Mouse (Mus musculus): ENCODE data around the gene Ulk2. TPM values are rescaled to one million over a fixed set of nuclear protein-coding genes. Genes with fewer than 3 reads are reported as not detected.
A peak's percentile ranks its signal among the peaks of the same experiment; 100 is the strongest.

Ulk2 gene
- total and polyA plus RNA-seq, 3 experiments, result 2.8 to 23.0 (median 16.7) TPM

DNA sequence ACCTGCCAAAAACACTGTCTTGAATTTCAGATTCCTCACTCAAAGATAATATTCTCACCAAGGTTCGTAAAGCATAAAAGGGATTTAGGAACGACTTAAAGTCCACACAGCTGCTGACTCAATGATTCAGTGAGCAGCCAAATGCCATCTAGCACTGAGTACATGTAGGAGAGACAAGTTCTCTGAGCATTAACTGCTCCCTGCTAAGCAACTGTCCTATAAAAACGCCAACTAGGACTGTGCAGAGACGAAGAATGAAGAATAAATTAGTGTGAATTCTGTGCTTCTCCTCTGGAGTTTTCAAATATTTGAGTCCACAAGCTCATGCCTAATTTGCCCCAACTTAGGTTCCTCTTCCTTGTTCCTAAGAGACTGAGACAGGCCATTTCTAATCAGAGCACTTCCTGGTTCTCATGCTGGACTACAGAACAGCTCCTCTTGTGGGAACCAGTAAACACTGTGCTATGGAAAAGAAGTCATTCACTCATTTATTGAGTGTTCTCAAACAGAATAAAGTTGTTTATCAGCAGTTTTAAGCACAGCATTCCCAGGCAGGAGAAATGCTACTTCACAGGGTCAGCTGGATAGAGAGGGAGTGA, 80.2 kb downstream of the Ulk2 start:
- H3K4me3 ChIP-seq (ENCODE audit: low read depth, low read length), result no peak overlapping the region
- no peak for TF ChIP-seq GATA1 (IDR thresholded peaks at IDR 0.05; ENCODE audit: borderline replicate concordance, low read length)
- no peak for TF ChIP-seq POLR2AphosphoS5 (IDR thresholded peaks at IDR 0.05; ENCODE audit: insufficient replicate concordance, low read depth, low read length)
- TF ChIP-seq TAL1 (conservative IDR thresholded peaks at IDR 0.05; ENCODE audit: low read depth, low read length), result no peak
- TF ChIP-seq GATA2 (IDR thresholded peaks at IDR 0.05; ENCODE audit: borderline replicate concordance, low read depth, low read length), result no peak
- TF ChIP-seq CTCF (IDR thresholded peaks at IDR 0.05; ENCODE audit: low read depth, low read length), result no peak
- H3K27me3 ChIP-seq (ENCODE audit: insufficient read depth, low read length), result peaks cover 7% of the 10 kb centered on the region
- peaks cover 16% of the 10 kb centered on the region for H3K36me3 ChIP-seq (replicated peaks)
- ATAC-seq (ENCODE audit: extremely low read depth, insufficient number of reproducible peaks, low FRiP score, poor library complexity, severe bottlenecking) (no peak), DNase-seq (ENCODE audit: low spot score) (no peak)
- H3K9me3 ChIP-seq (replicated peaks), result no peaks in the 10 kb centered on the region
- H3K4me1 ChIP-seq (ENCODE audit: insufficient read depth, low read depth, low read length), result no peaks in the 10 kb centered on the region

GRCm38 (mm10) chr11:61761584-61762407, 93.1 kb downstream of the Ulk2 start, which contains the start of gene Prpsap2:
Prpsap2 (minus strand) TSS chr11:61762088.
- peaks cover 14% of the 10 kb centered on the region for H3K36me3 ChIP-seq (replicated peaks)
- H3K4me1 ChIP-seq (ENCODE audit: insufficient read depth, low read depth, low read length), result peaks cover 27% of the 10 kb centered on the region
- H3K27me3 ChIP-seq (ENCODE audit: insufficient read depth, low read length), result peaks cover 11% of the 10 kb centered on the region; the same call in 1 of the 2 replicates
- H3K9me3 ChIP-seq (replicated peaks), result no peaks in the 10 kb centered on the region
- ATAC-seq (ENCODE audit: extremely low read depth, insufficient number of reproducible peaks, low FRiP score, poor library complexity, severe bottlenecking), result peak; percentile 94
- peak; percentile 87 for DNase-seq (ENCODE audit: low spot score)
- peak within 1 kb of the TSS; percentile 73 for H3K4me3 ChIP-seq (ENCODE audit: low read depth, low read length)
- TF ChIP-seq POLR2AphosphoS5 (IDR thresholded peaks at IDR 0.05; ENCODE audit: insufficient replicate concordance, low read depth, low read length), result no peak
- no peak for TF ChIP-seq GATA2 (IDR thresholded peaks at IDR 0.05; ENCODE audit: borderline replicate concordance, low read depth, low read length)
- no peak for TF ChIP-seq TAL1 (conservative IDR thresholded peaks at IDR 0.05; ENCODE audit: low read depth, low read length)
- TF ChIP-seq CTCF (IDR thresholded peaks at IDR 0.05; ENCODE audit: low read depth, low read length), result no peak
- TF ChIP-seq GATA1 (IDR thresholded peaks at IDR 0.05; ENCODE audit: borderline replicate concordance, low read length), result no peak

- H3K4me3 ChIP-seq (ENCODE audit: low read depth, low read length), result no peak overlapping the region; the same call in 1 of the 2 replicates
- H3K4me1 ChIP-seq (ENCODE audit: insufficient read depth, low read depth, low read length), result peaks cover 27% of the 10 kb centered on the region
- DNase-seq (ENCODE audit: low spot score) (peak; percentile 18), ATAC-seq (ENCODE audit: extremely low read depth, insufficient number of reproducible peaks, low FRiP score, poor library complexity, severe bottlenecking) (no peak)
- peaks cover 21% of the 10 kb centered on the region for H3K36me3 ChIP-seq (replicated peaks)
- peaks cover 7% of the 10 kb centered on the region; the same call in 1 of the 2 replicates for H3K27me3 ChIP-seq (ENCODE audit: insufficient read depth, low read length)
- no peaks in the 10 kb centered on the region for H3K9me3 ChIP-seq (replicated peaks)
- TF ChIP-seq TAL1 (conservative IDR thresholded peaks at IDR 0.05; ENCODE audit: low read depth, low read length), result no peak
- no peak for TF ChIP-seq POLR2AphosphoS5 (IDR thresholded peaks at IDR 0.05; ENCODE audit: insufficient replicate concordance, low read depth, low read length)
- no peak for TF ChIP-seq GATA1 (IDR thresholded peaks at IDR 0.05; ENCODE audit: borderline replicate concordance, low read length)
- TF ChIP-seq CTCF (IDR thresholded peaks at IDR 0.05; ENCODE audit: low read depth, low read length), result no peak
- no peak for TF ChIP-seq GATA2 (IDR thresholded peaks at IDR 0.05; ENCODE audit: borderline replicate concordance, low read depth, low read length)
Measured at GRCm38 (mm10) chr11:61760518-61760917, 94.4 kb downstream of the Ulk2 start.

GRCm38 (mm10) chr11:61757151-61757550, 97.7 kb downstream of the Ulk2 start:
- TF ChIP-seq GATA2 (IDR thresholded peaks at IDR 0.05; ENCODE audit: borderline replicate concordance, low read depth, low read length), result no peak
- TF ChIP-seq CTCF (IDR thresholded peaks at IDR 0.05; ENCODE audit: low read depth, low read length), result no peak
- no peak for TF ChIP-seq GATA1 (IDR thresholded peaks at IDR 0.05; ENCODE audit: borderline replicate concordance, low read length)
- Histone ChIP-seq H3K27me3 (ENCODE audit: insufficient read depth, low read length) (no peaks in the 10 kb centered on the region), H3K9me3 (replicated peaks) (no peaks in the 10 kb centered on the region), H3K4me1 (ENCODE audit: insufficient read depth, low read depth, low read length) (peaks cover 24% of the 10 kb centered on the region), H3K36me3 (replicated peaks) (peaks cover 47% of the 10 kb centered on the region), H3K4me3 (ENCODE audit: low read depth, low read length) (no peak overlapping the region)
- DNase-seq (ENCODE audit: low spot score), result no peak
- ATAC-seq (ENCODE audit: extremely low read depth, insufficient number of reproducible peaks, low FRiP score, poor library complexity, severe bottlenecking), result no peak

DNA sequence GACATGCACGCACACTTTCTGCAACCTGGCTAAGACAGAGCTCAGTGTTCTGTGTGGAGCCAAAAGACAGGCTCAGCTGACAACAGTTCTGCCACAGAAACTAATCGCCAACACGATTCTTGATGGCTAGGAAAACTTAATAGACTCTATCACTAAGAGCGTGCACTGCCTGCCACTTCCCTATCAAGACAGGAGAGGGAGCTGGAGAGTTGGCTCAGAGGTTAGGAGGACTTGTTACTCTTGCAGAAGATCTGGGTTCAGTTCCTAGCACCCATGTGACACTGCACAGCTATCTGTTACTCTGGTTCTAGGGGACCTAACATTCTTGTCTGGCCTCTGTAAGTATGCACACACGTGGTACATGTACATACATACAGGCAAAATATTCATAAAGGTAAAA, 103.3 kb downstream of the Ulk2 start:
- DNase-seq (ENCODE audit: low spot score) (no peak), ATAC-seq (ENCODE audit: extremely low read depth, insufficient number of reproducible peaks, low FRiP score, poor library complexity, severe bottlenecking) (no peak)
- no peaks in the 10 kb centered on the region for H3K9me3 ChIP-seq (replicated peaks)
- no peak overlapping the region for H3K4me3 ChIP-seq (ENCODE audit: low read depth, low read length)
- peaks cover 78% of the 10 kb centered on the region for H3K36me3 ChIP-seq (replicated peaks)
- H3K4me1 ChIP-seq (ENCODE audit: insufficient read depth, low read depth, low read length), result peaks cover under 1% of the 10 kb centered on the region; the same call in 1 of the 2 replicates
- TF ChIP-seq GATA2 (IDR thresholded peaks at IDR 0.05; ENCODE audit: borderline replicate concordance, low read depth, low read length) (no peak), POLR2AphosphoS5 (IDR thresholded peaks at IDR 0.05; ENCODE audit: insufficient replicate concordance, low read depth, low read length) (no peak), GATA1 (IDR thresholded peaks at IDR 0.05; ENCODE audit: borderline replicate concordance, low read length) (no peak), TAL1 (conservative IDR thresholded peaks at IDR 0.05; ENCODE audit: low read depth, low read length) (no peak), CTCF (IDR thresholded peaks at IDR 0.05; ENCODE audit: low read depth, low read length) (no peak)
- H3K27me3 ChIP-seq (ENCODE audit: insufficient read depth, low read length), result no peaks in the 10 kb centered on the region

DNA sequence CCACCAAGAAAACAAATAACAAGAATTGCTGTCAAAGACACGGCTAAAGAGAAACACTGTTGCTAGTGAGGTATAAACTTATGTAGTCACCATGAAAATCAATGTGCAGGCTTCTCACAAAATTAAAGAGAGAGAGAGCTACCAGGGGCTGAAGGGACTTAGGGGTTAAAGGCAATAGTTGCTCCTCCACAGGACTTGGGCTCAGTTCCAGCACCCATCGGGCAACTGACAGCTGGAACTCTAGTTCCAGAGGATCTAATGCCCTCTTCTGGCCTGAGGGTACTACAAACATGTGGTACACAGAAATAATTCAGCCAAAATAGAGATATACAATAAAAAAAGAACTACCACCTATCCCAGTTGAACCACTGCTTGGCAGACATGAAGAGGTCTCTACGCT, 107.7 kb downstream of the Ulk2 start:
- Histone ChIP-seq H3K4me1 (ENCODE audit: insufficient read depth, low read depth, low read length) (no peaks in the 10 kb centered on the region), H3K4me3 (ENCODE audit: low read depth, low read length) (no peak overlapping the region), H3K9me3 (replicated peaks) (no peaks in the 10 kb centered on the region), H3K27me3 (ENCODE audit: insufficient read depth, low read length) (no peaks in the 10 kb centered on the region), H3K36me3 (replicated peaks) (peaks cover 72% of the 10 kb centered on the region)
- TF ChIP-seq POLR2AphosphoS5 (IDR thresholded peaks at IDR 0.05; ENCODE audit: insufficient replicate concordance, low read depth, low read length) (no peak), TAL1 (conservative IDR thresholded peaks at IDR 0.05; ENCODE audit: low read depth, low read length) (no peak), GATA1 (IDR thresholded peaks at IDR 0.05; ENCODE audit: borderline replicate concordance, low read length) (no peak), CTCF (IDR thresholded peaks at IDR 0.05; ENCODE audit: low read depth, low read length) (no peak), GATA2 (IDR thresholded peaks at IDR 0.05; ENCODE audit: borderline replicate concordance, low read depth, low read length) (no peak)
- ATAC-seq (ENCODE audit: extremely low read depth, insufficient number of reproducible peaks, low FRiP score, poor library complexity, severe bottlenecking) (no peak), DNase-seq (ENCODE audit: low spot score) (no peak)
